Mouse (Mus musculus) embryonic fibroblast, embryonic 13.5 days (primary cell): Measurements from ENCODE around the gene Rnf145.

Experiments used
- CTCF ChIP-seq: IDR thresholded peaks from 2 replicates; pipeline ENCODE4 v1.5.1; 2011; ENCODE audit warnings: mild to moderate bottlenecking, control low read depth, low read length, moderate library complexity, borderline replicate concordance; ENCODE audit not compliant: insufficient read depth
- POLR2A ChIP-seq: IDR thresholded peaks from 2 replicates; pipeline ENCODE4 v1.6.1; 2011; ENCODE audit warnings: low read depth, mild to moderate bottlenecking, control low read depth, low read length, moderate library complexity

- TF ChIP-seq CTCF (no peak), POLR2A (no peak)
These were observed 46.2 kb downstream of the Rnf145 start for GRCm38 (mm10) chr11:44564940-44565339.
